Mouse (Mus musculus) hindbrain, embryonic 16.5 days (tissue): ENCODE results near the gene Kcp. TPM values are rescaled to one million over a fixed set of nuclear protein-coding genes. Genes with fewer than 3 reads are reported as not detected.

Experiments used
- ATAC-seq: fragments of 200-750 bp; cut with Nextera tagmentation; 2 replicates; pipeline ENCODE4 v1.8.0; 2017; ENCODE audit warnings: moderate TSS enrichment, moderate library complexity
- H3K27ac ChIP-seq: fragments of 300-500 bp; sonication (generic); 2 replicates; pipeline ENCODE4 v1.5.1; 2014; ENCODE audit warnings: low read depth, mild to moderate bottlenecking, control low read depth, low read length, moderate library complexity
- H3K27me3 ChIP-seq: fragments of 300-500 bp; sonication (generic); replicated peaks from 2 replicates; pipeline ENCODE4 v1.6.1; 2014; ENCODE audit warnings: low read length; ENCODE audit not compliant: control insufficient read depth, insufficient read depth
- H3K36me3 ChIP-seq: fragments of 300-500 bp; sonication (generic); 2 replicates; pipeline ENCODE4 v1.6.1; 2014; ENCODE audit warnings: mild to moderate bottlenecking, low read length, moderate library complexity, mixed read lengths; ENCODE audit not compliant: control insufficient read depth, insufficient read depth
- H3K4me1 ChIP-seq: fragments of 300-500 bp; sonication (generic); 2 replicates; pipeline ENCODE4 v1.6.1; 2014; ENCODE audit warnings: low read depth, low read length; ENCODE audit not compliant: control insufficient read depth, insufficient read depth
- H3K4me2 ChIP-seq: fragments of 300-500 bp; sonication (generic); 2 replicates; pipeline ENCODE4 v1.6.1; 2014; ENCODE audit warnings: mild to moderate bottlenecking, low read length, control low read depth, moderate library complexity
- H3K4me3 ChIP-seq: fragments of 300-500 bp; sonication (generic); 2 replicates; pipeline ENCODE4 v1.5.1; 2014; ENCODE audit warnings: mild to moderate bottlenecking, low read length, control low read depth, moderate library complexity
- H3K9ac ChIP-seq: fragments of 300-500 bp; sonication (generic); 2 replicates; pipeline ENCODE4 v1.6.1; 2014; ENCODE audit warnings: low read depth, mild to moderate bottlenecking, control low read depth, low read length, moderate library complexity
- H3K9me3 ChIP-seq: fragments of 300-500 bp; sonication (generic); 2 replicates; pipeline ENCODE4 v1.6.1; 2014; ENCODE audit warnings: mild to moderate bottlenecking, low read length, moderate library complexity; ENCODE audit not compliant: control insufficient read depth
- WGBS: fragments of 180-500 bp; shearing (Covaris S2); extraction: QIAGEN DNeasy Blood & Tissue Kit; methylation state at CpG from one replicate; pipeline ENCODE4 v1.1.7; 2014; 5-methylcytosine and 5-hydroxymethylcytosine counted together
- polyA plus RNA-seq: library from polyadenylated mRNA; unstranded; fragments of >200 nt; fragmentation: Nextera tagmentation; extraction: Ambion mirVana; gene quantifications from 2 replicates; pipeline ENCODE4 v1.2.1, GENCODE M21; 2015

The Kcp gene
- polyA plus RNA-seq, 1 experiment from 2014 or later = 15.0 TPM

- H3K27ac ChIP-seq = no peak overlapping the region
- no peak overlapping the region for H3K4me3 ChIP-seq
- no peaks in the 10 kb centered on the region for H3K4me1 ChIP-seq
- no peak for ATAC-seq
- H3K4me2 ChIP-seq = no peak overlapping the region
- 54% methylated on average over 7 of the region's 7 CpGs for whole genome bisulfite sequencing
- H3K36me3 ChIP-seq = no peaks in the 10 kb centered on the region
- H3K9ac ChIP-seq = no peak overlapping the region
- no peaks in the 10 kb centered on the region for H3K27me3 ChIP-seq
- no peaks in the 10 kb centered on the region for H3K9me3 ChIP-seq
Measured at GRCm38 (mm10) chr6:29461502-29461901, 46.2 kb downstream of the Kcp start.

GRCm38 (mm10) chr6:29450667-29451066, 57.1 kb downstream of the Kcp start:
- Histone ChIP-seq H3K4me3 (no peak overlapping the region), H3K4me1 (no peaks in the 10 kb centered on the region), H3K36me3 (no peaks in the 10 kb centered on the region), H3K4me2 (no peak overlapping the region), H3K9me3 (no peaks in the 10 kb centered on the region), H3K27me3 (no peaks in the 10 kb centered on the region), H3K27ac (no peak overlapping the region), H3K9ac (no peak overlapping the region)
- WGBS = 98% methylated on average over 5 of the region's 6 CpGs
- ATAC-seq = no peak

DNA sequence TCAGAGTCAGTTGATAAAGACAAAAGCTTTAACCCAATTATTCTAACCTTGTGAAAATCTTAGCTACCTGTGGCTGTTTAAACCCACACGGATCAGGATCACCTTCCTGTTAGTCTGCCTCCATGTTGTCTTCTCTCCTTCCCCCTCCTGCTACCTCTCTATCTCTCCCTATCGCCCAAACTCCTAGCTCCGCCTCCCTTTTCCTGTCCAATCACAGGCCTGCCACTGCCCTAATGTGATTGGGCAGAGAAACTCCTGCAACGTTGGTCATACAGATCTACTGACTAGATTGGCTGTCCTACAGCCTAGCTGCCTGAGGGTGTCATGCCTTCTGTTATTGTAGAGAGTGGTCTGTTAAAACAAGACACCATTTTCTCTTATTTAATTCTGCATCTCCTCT, 57.9 kb downstream of the Kcp start:
- ATAC-seq = no peak
- no peak overlapping the region for H3K27ac ChIP-seq
- H3K9ac ChIP-seq = no peak overlapping the region
- no peaks in the 10 kb centered on the region for H3K36me3 ChIP-seq
- H3K27me3 ChIP-seq = no peaks in the 10 kb centered on the region
- no peak overlapping the region for H3K4me3 ChIP-seq
- no peaks in the 10 kb centered on the region for H3K4me1 ChIP-seq
- WGBS = 32% methylated on average over 4 of the region's 4 CpGs
- no peaks in the 10 kb centered on the region for H3K9me3 ChIP-seq
- H3K4me2 ChIP-seq = no peak overlapping the region

DNA sequence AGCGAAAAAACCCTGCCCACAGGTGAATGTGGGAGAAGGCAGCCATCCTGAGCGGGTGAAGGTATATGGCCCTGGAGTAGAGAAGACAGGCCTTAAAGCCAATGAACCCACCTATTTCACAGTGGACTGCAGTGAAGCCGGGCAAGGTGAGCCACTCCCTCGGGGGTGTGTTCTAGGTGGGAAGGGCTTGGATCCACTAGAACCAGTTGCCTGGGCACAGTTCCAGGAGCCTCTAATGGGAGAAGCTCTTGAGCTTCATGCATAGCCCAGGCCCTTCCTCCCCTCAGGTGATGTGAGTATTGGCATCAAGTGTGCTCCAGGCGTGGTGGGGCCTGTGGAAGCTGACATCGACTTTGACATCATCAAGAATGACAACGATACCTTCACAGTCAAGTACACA, 62.4 kb downstream of the Kcp start:
- ATAC-seq = no peak
- Histone ChIP-seq H3K9ac (no peak overlapping the region), H3K27me3 (no peaks in the 10 kb centered on the region), H3K9me3 (no peaks in the 10 kb centered on the region), H3K4me3 (no peak overlapping the region), H3K4me2 (no peak overlapping the region), H3K36me3 (no peaks in the 10 kb centered on the region), H3K4me1 (no peaks in the 10 kb centered on the region), H3K27ac (no peak overlapping the region)
- 94% methylated on average over 7 of the region's 7 CpGs for WGBS

DNA sequence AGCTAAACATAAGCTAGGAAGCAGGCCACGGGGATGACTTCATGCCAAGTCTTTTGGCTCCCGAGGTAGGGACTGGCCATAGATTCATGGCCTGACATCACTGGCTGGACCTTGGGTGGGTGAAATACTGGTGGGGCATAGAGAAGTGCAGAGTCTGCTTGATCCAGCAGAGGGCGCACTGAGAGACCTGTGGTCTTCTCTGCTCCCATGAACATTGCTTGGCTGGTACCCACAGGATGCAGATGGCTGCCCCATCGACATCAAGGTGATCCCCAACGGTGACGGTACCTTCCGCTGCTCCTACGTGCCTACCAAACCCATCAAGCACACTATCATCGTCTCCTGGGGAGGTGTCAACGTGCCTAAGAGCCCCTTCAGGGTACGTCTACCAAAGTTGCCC, 63.0 kb downstream of the Kcp start:
- no peak overlapping the region for H3K4me2 ChIP-seq
- no peaks in the 10 kb centered on the region for H3K36me3 ChIP-seq
- H3K9me3 ChIP-seq = no peaks in the 10 kb centered on the region
- H3K4me1 ChIP-seq = no peaks in the 10 kb centered on the region
- no peak for ATAC-seq
- WGBS = 71% methylated on average over 11 of the region's 11 CpGs
- no peak overlapping the region for H3K27ac ChIP-seq
- no peaks in the 10 kb centered on the region for H3K27me3 ChIP-seq
- no peak overlapping the region for H3K9ac ChIP-seq
- H3K4me3 ChIP-seq = no peak overlapping the region

DNA sequence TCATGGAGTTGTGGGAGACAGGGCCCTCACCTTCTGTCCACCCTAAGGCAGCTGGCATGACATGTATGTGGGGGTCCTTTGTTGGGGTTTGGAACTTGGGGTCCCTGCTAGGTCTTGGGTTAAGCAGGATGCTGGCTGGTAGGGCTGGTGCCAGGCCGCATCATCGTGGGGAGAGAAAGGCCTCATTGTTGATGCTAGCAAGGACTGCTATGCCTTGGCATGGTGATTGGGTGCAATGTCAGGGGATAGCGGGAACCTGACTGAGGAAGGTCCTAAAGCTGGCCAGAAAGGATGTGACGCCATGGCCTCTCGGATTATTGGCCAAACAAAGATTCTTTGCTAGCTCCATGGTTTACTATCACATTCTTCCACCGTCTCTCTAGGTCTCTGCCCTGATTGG, 68.0 kb downstream of the Kcp start:
- Histone ChIP-seq H3K27ac (no peak overlapping the region), H3K27me3 (no peaks in the 10 kb centered on the region), H3K4me1 (peaks cover 13% of the 10 kb centered on the region), H3K36me3 (no peaks in the 10 kb centered on the region), H3K9me3 (no peaks in the 10 kb centered on the region), H3K4me3 (no peak overlapping the region), H3K4me2 (no peak overlapping the region), H3K9ac (no peak overlapping the region)
- 93% methylated on average over 6 of the region's 6 CpGs for WGBS
- ATAC-seq = no peak

- no peak overlapping the region for H3K4me3 ChIP-seq
- no peak overlapping the region for H3K4me2 ChIP-seq
- no peaks in the 10 kb centered on the region for H3K9me3 ChIP-seq
- ATAC-seq = no peak
- WGBS = 65% methylated on average over 4 of the region's 4 CpGs
- peaks cover 5% of the 10 kb centered on the region for H3K27me3 ChIP-seq
- no peak overlapping the region for H3K27ac ChIP-seq
- H3K9ac ChIP-seq = no peak overlapping the region
- H3K36me3 ChIP-seq = no peaks in the 10 kb centered on the region
- H3K4me1 ChIP-seq = peaks cover 13% of the 10 kb centered on the region
Measured at GRCm38 (mm10) chr6:29439251-29439650, 68.5 kb downstream of the Kcp start.

GRCm38 (mm10) chr6:29436461-29436934, 71.3 kb downstream of the Kcp start:
- no peaks in the 10 kb centered on the region for H3K36me3 ChIP-seq
- H3K27me3 ChIP-seq = peaks cover 18% of the 10 kb centered on the region
- H3K27ac ChIP-seq = peak overlapping the region; percentile 61; the same call in 1 of the 2 replicates
- H3K9ac ChIP-seq = no peak overlapping the region
- peak; percentile 51 for ATAC-seq
- 6% methylated on average over 11 of the region's 11 CpGs for WGBS
- peaks cover 25% of the 10 kb centered on the region for H3K4me1 ChIP-seq
- no peaks in the 10 kb centered on the region for H3K9me3 ChIP-seq
- peak overlapping the region; percentile 24; the same call in 1 of the 2 replicates for H3K4me2 ChIP-seq
- H3K4me3 ChIP-seq = no peak overlapping the region

DNA sequence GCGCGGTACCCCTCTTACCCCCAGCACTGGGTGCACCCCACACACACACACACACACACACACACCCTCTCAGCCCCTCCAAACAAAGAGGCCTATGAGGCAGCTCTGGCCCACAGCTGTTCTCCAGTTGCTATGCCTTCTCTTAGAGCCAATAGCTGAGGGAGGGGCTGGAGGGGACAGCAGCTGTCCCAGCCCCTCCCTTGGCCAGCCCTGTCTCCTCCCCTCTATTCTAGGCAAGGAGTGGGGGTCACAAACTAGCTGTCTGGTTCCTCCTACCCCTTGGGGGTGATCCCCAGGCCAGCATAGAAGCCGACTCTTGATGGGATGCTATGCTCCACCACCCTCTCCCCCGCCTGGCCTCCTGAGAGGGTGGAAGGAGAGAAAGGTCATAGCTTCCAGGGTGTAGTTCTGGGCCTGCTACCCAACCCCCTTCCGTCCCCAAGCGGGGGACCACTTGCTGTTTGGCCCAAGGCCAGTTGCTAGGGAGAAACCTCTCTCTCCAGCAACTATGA, 71.8 kb downstream of the Kcp start:
- no peak overlapping the region for H3K9ac ChIP-seq
- peaks cover 25% of the 10 kb centered on the region for H3K4me1 ChIP-seq
- peak overlapping the region; percentile 0; the same call in 1 of the 2 replicates for H3K4me3 ChIP-seq
- peak overlapping the region; percentile 10 for H3K4me2 ChIP-seq
- H3K9me3 ChIP-seq = no peaks in the 10 kb centered on the region
- H3K27me3 ChIP-seq = peaks cover 18% of the 10 kb centered on the region
- no peaks in the 10 kb centered on the region for H3K36me3 ChIP-seq
- peak overlapping the region; percentile 76 for H3K27ac ChIP-seq
- WGBS = 2% methylated on average over 6 of the region's 6 CpGs
- ATAC-seq = peak; percentile 54
